Mouse (Mus musculus) common myeloid progenitor, adult 5-6 weeks (primary cell): ENCODE results near the gene Akap9. TPM values are rescaled to one million over a fixed set of nuclear protein-coding genes. Genes with fewer than 3 reads are reported as not detected.
"Not testable (repeated sequence)": the region's sequence is repeated elsewhere in the genome, so short reads cannot be mapped to it uniquely, and the experiment has no call there.

Experiments used
- ATAC-seq: replicated peaks from 2 replicates; pipeline ENCODE4 v1.8.0; 2016; ENCODE audit warnings: low read depth, mild to moderate bottlenecking, moderate TSS enrichment, inconsistent platforms; ENCODE audit not compliant: poor library complexity, severe bottlenecking
- total RNA-seq: library from RNA; stranded (forward); fragments of 200-1000, 187-1606 nt; gene quantifications from 2 replicates; pipeline ENCODE4 v1.2.3, GENCODE M21; 2017

Gene Akap9
- total RNA-seq, 1 experiment from 2014 or later: 75.4 TPM

GRCm38 (mm10) chr5:3961286-3961685, 33.4 kb downstream of the Akap9 start:
- no peak for ATAC-seq

GRCm38 (mm10) chr5:3968415-3968814, 40.6 kb downstream of the Akap9 start:
- ATAC-seq: peak; percentile 47; the same call in 1 of the 2 replicates

GRCm38 (mm10) chr5:3969114-3969513, 41.3 kb downstream of the Akap9 start:
- peak; percentile 65 for ATAC-seq

- no peak for ATAC-seq
These were observed 43.1 kb downstream of the Akap9 start for GRCm38 (mm10) chr5:3970936-3971335.

- no peak for ATAC-seq
These were observed 45.9 kb downstream of the Akap9 start for GRCm38 (mm10) chr5:3973764-3974163.

GRCm38 (mm10) chr5:3974896-3975295, 47.0 kb downstream of the Akap9 start:
- ATAC-seq: no peak

- no peak for ATAC-seq
These were observed 48.3 kb downstream of the Akap9 start for GRCm38 (mm10) chr5:3976111-3976510.

- ATAC-seq: no peak
These were observed 50.0 kb downstream of the Akap9 start for GRCm38 (mm10) chr5:3977904-3978303.

GRCm38 (mm10) chr5:3989608-3990007, 61.8 kb downstream of the Akap9 start:
- no peak for ATAC-seq

- no peak for ATAC-seq
These were observed 62.6 kb downstream of the Akap9 start for GRCm38 (mm10) chr5:3990499-3990898.

GRCm38 (mm10) chr5:4004531-4005469, 76.9 kb downstream of the Akap9 start:
- ATAC-seq: no peak

GRCm38 (mm10) chr5:4006606-4007005, 78.8 kb downstream of the Akap9 start:
- no peak for ATAC-seq

- ATAC-seq: no peak
These were observed 80.4 kb downstream of the Akap9 start for GRCm38 (mm10) chr5:4008266-4008665.

GRCm38 (mm10) chr5:4009540-4009939, 81.7 kb downstream of the Akap9 start:
- ATAC-seq: no peak

- not testable (repeated sequence) for ATAC-seq
These were observed 89.8 kb downstream of the Akap9 start for GRCm38 (mm10) chr5:4017646-4018045.

- ATAC-seq: no peak
These were observed 91.5 kb downstream of the Akap9 start for GRCm38 (mm10) chr5:4019377-4019776.

GRCm38 (mm10) chr5:4020018-4020417, 92.2 kb downstream of the Akap9 start:
- no peak for ATAC-seq

GRCm38 (mm10) chr5:4023186-4023585, 95.3 kb downstream of the Akap9 start:
- ATAC-seq: no peak

- no peak for ATAC-seq
These were observed 96.2 kb downstream of the Akap9 start for GRCm38 (mm10) chr5:4023742-4024681.

- ATAC-seq: no peak
These were observed 96.9 kb downstream of the Akap9 start for GRCm38 (mm10) chr5:4024727-4025126.

- ATAC-seq: not testable (repeated sequence)
These were observed 98.5 kb downstream of the Akap9 start for GRCm38 (mm10) chr5:4026336-4026735.
